In genomic region chr7:83482671-83483304, GRCm38 (mm10) we compare ENCODE assay signal across 14 mouse cellular contexts.
DNase-seq lines count a peak whose midpoint lies in the region; ATAC-seq and TF ChIP-seq lines count a peak whose summit lies in the region.
"Had no signal": no experiment of that assay in that cellular context is flagged by ENCODE, and none has a peak within 500 bp of the region (broad histone marks: within the 10 kb centered on the region; RNA-seq: fewer than 3 reads in every experiment).

No protein-coding gene starts in this region.

- peak; percentile 53 for DNase-seq in midbrain, embryonic 11.5 days (ENCODE audit: low spot score, missing footprints)
- peak; percentile 25 for DNase-seq in kidney, postnatal 14 days
- DNase-seq in splenic B cell, adult 2 months (ENCODE audit: low read depth, low spot score): peak; percentile 44
- DNase-seq in adrenal gland, postnatal 36 days: no peak
- no peak for DNase-seq in hindbrain, embryonic 14.5 days (ENCODE audit: low spot score)
- DNase-seq: cerebellum, adult 11 months; gastrocnemius, postnatal 36 days; lung, postnatal 10 days had no signal

- no peaks in the 10 kb centered on the region for H3K9me3 ChIP-seq in intestine, embryonic 15.5 days
- H3K9me3 ChIP-seq in intestine, postnatal 0 days (ENCODE audit: control insufficient read depth): no peaks in the 10 kb centered on the region
- no peaks in the 10 kb centered on the region for H3K9me3 ChIP-seq in midbrain, embryonic 11.5 days (ENCODE audit: control insufficient read depth, low read length)
- H3K9me3 ChIP-seq in midbrain, embryonic 13.5 days: no peaks in the 10 kb centered on the region
- H3K9me3 ChIP-seq in hindbrain, embryonic 14.5 days (ENCODE audit: control insufficient read depth, low read length): no peaks in the 10 kb centered on the region
- H3K9me3 ChIP-seq: hindbrain, embryonic 15.5 days; liver, embryonic 12.5 days had no signal

- 49% methylated on average over 7 of the region's 7 CpGs for WGBS in intestine, embryonic 15.5 days
- 32% methylated on average over 7 of the region's 7 CpGs for WGBS in intestine, postnatal 0 days
- 81% methylated on average over 7 of the region's 7 CpGs for WGBS in midbrain, embryonic 11.5 days
- 64% methylated on average over 7 of the region's 7 CpGs for WGBS in midbrain, embryonic 13.5 days
- WGBS in hindbrain, embryonic 14.5 days: 65% methylated on average over 7 of the region's 7 CpGs

- no peaks in the 10 kb centered on the region for H3K27me3 ChIP-seq in intestine, embryonic 15.5 days (replicated peaks)
- no peaks in the 10 kb centered on the region for H3K27me3 ChIP-seq in intestine, postnatal 0 days (replicated peaks; ENCODE audit: control insufficient read depth, insufficient read depth, low read length)
- H3K27me3 ChIP-seq in midbrain, embryonic 11.5 days (ENCODE audit: control insufficient read depth, insufficient read depth, low read length): no peaks in the 10 kb centered on the region
- no peaks in the 10 kb centered on the region for H3K27me3 ChIP-seq in midbrain, embryonic 13.5 days
- no peaks in the 10 kb centered on the region for H3K27me3 ChIP-seq in splenic B cell, adult 2 months (ENCODE audit: control insufficient read depth, insufficient read depth, low read length, poor library complexity, severe bottlenecking)
- no peaks in the 10 kb centered on the region for H3K27me3 ChIP-seq in hindbrain, embryonic 14.5 days (ENCODE audit: control insufficient read depth, insufficient read depth, low read length)
- H3K27me3 ChIP-seq: hindbrain, embryonic 15.5 days; liver, embryonic 12.5 days had no signal

- no peaks in the 10 kb centered on the region for H3K36me3 ChIP-seq in intestine, embryonic 15.5 days
- H3K36me3 ChIP-seq in intestine, postnatal 0 days (ENCODE audit: control insufficient read depth, insufficient read depth): no peaks in the 10 kb centered on the region
- H3K36me3 ChIP-seq in midbrain, embryonic 11.5 days (ENCODE audit: control insufficient read depth, insufficient read depth, low read length): no peaks in the 10 kb centered on the region
- H3K36me3 ChIP-seq in midbrain, embryonic 13.5 days: no peaks in the 10 kb centered on the region
- H3K36me3 ChIP-seq in splenic B cell, adult 2 months (ENCODE audit: control insufficient read depth, insufficient read depth, low read length, poor library complexity, severe bottlenecking): no peaks in the 10 kb centered on the region
- H3K36me3 ChIP-seq in hindbrain, embryonic 14.5 days (replicated peaks; ENCODE audit: control insufficient read depth, insufficient read depth): no peaks in the 10 kb centered on the region
- H3K36me3 ChIP-seq: hindbrain, embryonic 15.5 days; liver, embryonic 12.5 days had no signal

- H3K4me3 ChIP-seq in intestine, embryonic 15.5 days (replicated peaks): no peak overlapping the region
- no peak overlapping the region for H3K4me3 ChIP-seq in intestine, postnatal 0 days (ENCODE audit: low read depth, low read length)
- H3K4me3 ChIP-seq in midbrain, embryonic 11.5 days (ENCODE audit: low read depth, low read length): no peak overlapping the region
- no peak overlapping the region for H3K4me3 ChIP-seq in midbrain, embryonic 13.5 days (replicated peaks)
- no peak overlapping the region for H3K4me3 ChIP-seq in hindbrain, embryonic 14.5 days (replicated peaks; ENCODE audit: low read length)
- H3K4me3 ChIP-seq: hindbrain, embryonic 15.5 days; liver, embryonic 12.5 days; myocyte had no signal

- no peak overlapping the region for H3K4me2 ChIP-seq in intestine, embryonic 15.5 days (replicated peaks)
- H3K4me2 ChIP-seq in intestine, postnatal 0 days (replicated peaks; ENCODE audit: low read depth): no peak overlapping the region
- H3K4me2 ChIP-seq in midbrain, embryonic 11.5 days: no peak overlapping the region
- no peak overlapping the region for H3K4me2 ChIP-seq in midbrain, embryonic 13.5 days (replicated peaks)
- no peak overlapping the region for H3K4me2 ChIP-seq in hindbrain, embryonic 14.5 days (replicated peaks)
- H3K4me2 ChIP-seq: hindbrain, embryonic 15.5 days; liver, embryonic 12.5 days had no signal

- TF ChIP-seq CTCF in intestine, postnatal 0 days (IDR thresholded peaks at IDR 0.05; ENCODE audit: low read depth): no peak

- H3K4me1 ChIP-seq in intestine, embryonic 15.5 days (replicated peaks): peaks cover 7% of the 10 kb centered on the region; the same call in 1 of the 2 replicates
- H3K4me1 ChIP-seq in intestine, postnatal 0 days (replicated peaks; ENCODE audit: control insufficient read depth, insufficient read depth, low read length): no peaks in the 10 kb centered on the region
- H3K4me1 ChIP-seq in midbrain, embryonic 11.5 days (ENCODE audit: control insufficient read depth, insufficient read depth, low read length): no peaks in the 10 kb centered on the region
- 0 out of 2 replicates have a peak, but pooled peaks cover 3% of the 10 kb centered on the region for H3K4me1 ChIP-seq in midbrain, embryonic 13.5 days (replicated peaks)
- H3K4me1 ChIP-seq in hindbrain, embryonic 14.5 days (replicated peaks; ENCODE audit: control insufficient read depth, insufficient read depth, low read length): peaks cover 4% of the 10 kb centered on the region; the same call in 1 of the 2 replicates
- H3K4me1 ChIP-seq: liver, embryonic 12.5 days had no signal

- H3K9ac ChIP-seq in intestine, embryonic 15.5 days: no peak overlapping the region
- no peak overlapping the region for H3K9ac ChIP-seq in intestine, postnatal 0 days (ENCODE audit: low read depth, low read length)
- H3K9ac ChIP-seq in midbrain, embryonic 11.5 days (ENCODE audit: low read length): no peak overlapping the region
- no peak overlapping the region for H3K9ac ChIP-seq in midbrain, embryonic 13.5 days (replicated peaks)
- no peak overlapping the region for H3K9ac ChIP-seq in hindbrain, embryonic 14.5 days
- H3K9ac ChIP-seq: hindbrain, embryonic 15.5 days; liver, embryonic 12.5 days had no signal

- no peak overlapping the region for H3K27ac ChIP-seq in intestine, embryonic 15.5 days
- H3K27ac ChIP-seq in intestine, postnatal 0 days (ENCODE audit: low read depth, low read length): no peak overlapping the region
- no peak overlapping the region for H3K27ac ChIP-seq in midbrain, embryonic 11.5 days (ENCODE audit: low read depth, low read length)
- H3K27ac ChIP-seq in midbrain, embryonic 13.5 days: no peak overlapping the region
- H3K27ac ChIP-seq in hindbrain, embryonic 14.5 days: no peak overlapping the region
- H3K27ac ChIP-seq: hindbrain, embryonic 15.5 days; liver, embryonic 12.5 days had no signal

- peak; percentile 57; the same call in 1 of the 2 replicates for ATAC-seq in intestine, embryonic 15.5 days
- no peak for ATAC-seq in intestine, postnatal 0 days
- no peak for ATAC-seq in midbrain, embryonic 11.5 days (ENCODE audit: low FRiP score)
- no peak for ATAC-seq in midbrain, embryonic 13.5 days
- no peak for ATAC-seq in hindbrain, embryonic 14.5 days (ENCODE audit: low FRiP score)
- ATAC-seq: liver, embryonic 12.5 days had no signal

Comparison
In these comparisons a context has a peak if more than half of its experiments do, and no peak if none do; other contexts are left out.
1. DNase-seq: peak in midbrain, embryonic 11.5 days (single experiment), kidney, postnatal 14 days (single experiment) and splenic B cell, adult 2 months (single experiment); none in adrenal gland, postnatal 36 days (0 of 2) and hindbrain, embryonic 14.5 days (single experiment).